Mouse (Mus musculus): ENCODE measurements at regions not wholly inside any gene's neighbourhood (a gene's known extent, or its start where the extent isn't known, plus 50 kb on each side); places are given as distances from the start of the nearest gene placed in this dataset.

DNA sequence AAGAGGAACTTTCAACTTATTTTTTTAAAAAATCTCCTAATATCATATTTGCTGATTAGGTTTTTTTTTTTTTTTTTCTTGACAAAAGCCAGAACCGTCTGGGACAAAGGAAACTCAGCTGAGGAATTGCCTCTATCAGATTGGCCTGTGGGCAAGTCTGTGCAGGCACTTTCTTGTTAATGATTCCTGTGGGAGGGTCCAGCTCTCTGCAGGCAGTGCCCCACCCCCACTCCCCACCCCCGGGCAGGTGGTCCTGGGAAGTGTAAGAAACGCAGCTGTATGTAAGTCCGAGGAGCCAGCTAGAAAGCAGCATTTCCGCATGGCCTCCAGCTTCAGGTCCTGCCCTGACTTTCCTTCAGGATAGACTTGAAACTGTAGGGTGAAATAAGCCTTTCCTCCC, 377.7 kb downstream of the Sox2 start:
- DNase-seq (ENCODE audit: low spot score): no peak

GRCm38 (mm10) chr3:35029924-35030323, 379.7 kb downstream of the Sox2 start:
- DNase-seq (ENCODE audit: low spot score): no peak

GRCm38 (mm10) chr3:35033587-35033986, 383.4 kb downstream of the Sox2 start:
- DNase-seq (ENCODE audit: low spot score): no peak

DNA sequence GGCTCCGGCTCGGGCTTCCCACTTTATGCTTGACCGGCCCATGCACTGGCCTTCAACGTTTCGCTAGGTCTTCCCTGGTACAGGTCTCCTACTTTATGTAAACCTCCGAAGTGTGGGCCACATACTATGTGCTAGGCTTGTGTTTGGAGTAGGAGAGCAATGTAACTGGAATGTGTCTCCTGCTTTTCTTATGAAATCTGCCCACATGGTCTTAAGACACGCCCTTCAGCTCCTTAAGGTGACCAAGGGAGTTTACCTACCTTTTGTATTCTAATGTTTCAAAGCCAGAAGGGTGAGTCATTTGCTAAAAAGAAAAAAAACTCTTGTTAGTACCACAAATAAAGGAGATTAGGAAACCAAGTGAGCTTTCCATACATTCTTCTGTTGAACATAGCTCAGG, 385.0 kb downstream of the Sox2 start:
- DNase-seq (ENCODE audit: low spot score): no peak

DNA sequence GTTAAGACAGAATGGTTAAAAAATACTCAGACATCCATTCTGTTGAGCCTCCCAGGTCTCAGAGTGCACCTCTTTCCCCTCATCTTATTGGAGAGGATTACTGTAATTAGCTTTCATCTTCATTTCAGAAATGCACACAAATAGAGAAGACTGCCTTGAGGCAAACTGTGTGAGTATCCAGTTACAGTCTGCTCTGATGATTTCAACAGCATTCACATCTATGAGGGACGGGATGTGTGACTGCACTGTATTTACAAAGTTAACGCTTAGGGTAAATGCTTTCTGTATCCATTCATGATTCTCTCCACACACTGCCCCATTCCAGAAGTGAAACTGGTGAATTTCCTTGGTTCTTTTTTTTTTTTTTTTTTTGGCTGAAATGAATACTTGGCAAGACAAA, 393.5 kb downstream of the Sox2 start:
- DNase-seq (ENCODE audit: low spot score): no peak

GRCm38 (mm10) chr3:35059438-35059837, 409.2 kb downstream of the Sox2 start:
- DNase-seq (ENCODE audit: low spot score): no peak

- DNase-seq (ENCODE audit: low spot score): no peak
These were observed 409.8 kb downstream of the Sox2 start for GRCm38 (mm10) chr3:35060042-35060441.

DNA sequence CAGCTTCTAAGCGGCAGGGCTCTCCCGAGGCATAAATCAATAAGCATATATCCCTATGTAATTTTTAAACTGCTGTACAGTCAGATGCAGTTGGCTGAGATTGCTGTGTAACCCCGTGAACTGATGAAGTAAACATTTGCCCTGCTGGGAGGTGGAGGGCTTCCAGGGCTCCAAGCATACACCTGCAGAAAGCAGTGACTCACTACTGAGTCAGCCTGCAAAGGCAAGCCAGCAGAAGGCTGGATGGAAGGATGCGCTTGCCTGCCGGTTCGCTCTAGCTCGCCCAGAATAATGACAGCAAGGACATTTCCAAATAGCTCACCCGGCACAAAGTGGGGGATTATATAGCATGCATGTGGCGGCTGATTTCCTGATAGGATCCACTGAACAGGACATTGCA, 416.6 kb downstream of the Sox2 start:
- DNase-seq (ENCODE audit: low spot score): peak; percentile 16

DNA sequence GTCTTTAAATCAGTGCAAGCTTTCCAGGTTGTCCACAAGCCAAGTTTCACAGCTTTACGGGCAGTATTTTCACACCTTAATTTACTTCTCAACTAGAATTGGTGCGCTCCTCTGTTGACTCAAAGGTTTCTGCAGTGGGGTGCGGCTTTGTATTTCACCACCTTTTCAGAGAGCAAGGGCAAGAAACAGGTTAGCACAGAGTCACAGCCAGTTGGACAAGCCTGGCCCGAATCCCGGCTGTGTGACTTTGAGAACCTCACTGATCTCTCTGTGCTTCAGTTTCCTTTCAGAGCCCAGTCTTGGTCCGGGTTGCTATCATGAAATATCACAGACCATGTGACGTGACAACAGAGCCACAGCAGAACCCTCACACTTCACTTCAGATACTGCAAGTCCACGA, 418.4 kb downstream of the Sox2 start:
- no peak for DNase-seq (ENCODE audit: low spot score)

DNA sequence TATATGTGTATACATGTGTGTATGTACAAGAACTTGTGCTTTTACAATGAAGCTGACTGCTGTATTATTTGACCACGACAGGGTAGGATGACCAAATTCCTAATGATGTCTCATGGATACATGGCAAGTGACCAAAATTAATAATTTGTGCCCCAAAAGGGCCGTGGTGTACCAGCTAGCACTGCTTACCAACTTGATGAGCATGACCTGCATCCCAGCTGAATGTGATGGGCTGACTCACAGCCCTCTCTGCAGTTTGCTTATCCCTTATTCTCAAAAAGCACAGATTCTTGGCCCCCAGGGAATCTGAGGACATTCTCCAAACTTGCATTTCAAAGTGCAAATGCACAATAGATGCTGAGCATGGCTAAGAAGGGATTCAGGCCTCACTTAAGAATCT, 420.8 kb downstream of the Sox2 start:
- DNase-seq (ENCODE audit: low spot score): no peak

GRCm38 (mm10) chr3:35079887-35080286, 429.7 kb downstream of the Sox2 start:
- no peak for DNase-seq (ENCODE audit: low spot score)

GRCm38 (mm10) chr3:35084091-35084867, 434.1 kb downstream of the Sox2 start:
- DNase-seq (ENCODE audit: low spot score): no peak

- DNase-seq (ENCODE audit: low spot score): no peak
These were observed 438.3 kb downstream of the Sox2 start for GRCm38 (mm10) chr3:35088241-35089080.

- no peak for DNase-seq (ENCODE audit: low spot score)
These were observed 440.4 kb downstream of the Sox2 start for GRCm38 (mm10) chr3:35090496-35091133.

DNA sequence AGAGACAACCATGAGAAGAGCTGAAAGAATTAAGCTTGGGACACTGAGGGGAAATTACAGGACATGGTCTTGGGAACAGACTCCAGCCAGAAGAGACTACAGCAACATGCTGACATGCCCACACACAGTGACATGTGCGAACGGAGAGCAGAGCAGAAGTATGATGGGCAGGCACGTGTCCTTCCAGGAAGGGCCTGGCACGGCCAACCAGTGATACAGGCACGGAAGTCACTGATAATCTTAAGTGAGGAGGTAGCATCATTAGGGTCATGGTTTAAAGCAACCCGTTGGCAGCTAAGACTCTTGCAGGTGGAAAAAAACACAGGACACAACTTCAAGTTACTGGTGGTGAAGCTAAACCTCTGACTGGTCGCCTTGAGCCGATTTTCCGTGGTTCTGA, 442.8 kb downstream of the Sox2 start:
- DNase-seq (ENCODE audit: low spot score): no peak

DNA sequence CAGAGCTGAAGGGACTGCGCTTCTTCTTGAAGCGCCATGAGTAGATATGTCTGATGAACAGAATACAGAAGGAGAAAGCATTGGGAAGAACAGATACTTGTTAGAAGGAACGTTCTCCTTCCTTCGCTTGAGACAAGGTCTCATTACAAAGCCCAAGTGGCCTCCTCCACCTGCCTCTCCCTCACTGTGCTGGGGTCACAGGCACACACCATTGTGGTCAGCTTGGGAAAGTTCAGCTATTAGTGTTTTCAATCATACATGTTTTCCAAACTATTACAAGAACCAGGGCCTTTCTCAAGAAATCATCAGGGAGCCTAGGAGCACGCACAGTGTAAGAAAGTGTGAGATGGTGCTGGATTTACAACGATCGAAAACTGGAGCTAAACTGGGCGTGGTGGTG, 445.0 kb downstream of the Sox2 start:
- no peak for DNase-seq (ENCODE audit: low spot score)

- DNase-seq (ENCODE audit: low spot score): no peak
These were observed 446.2 kb downstream of the Sox2 start for GRCm38 (mm10) chr3:35096381-35096780.

GRCm38 (mm10) chr3:35097766-35098165, 447.6 kb downstream of the Sox2 start:
- DNase-seq (ENCODE audit: low spot score): no peak

DNA sequence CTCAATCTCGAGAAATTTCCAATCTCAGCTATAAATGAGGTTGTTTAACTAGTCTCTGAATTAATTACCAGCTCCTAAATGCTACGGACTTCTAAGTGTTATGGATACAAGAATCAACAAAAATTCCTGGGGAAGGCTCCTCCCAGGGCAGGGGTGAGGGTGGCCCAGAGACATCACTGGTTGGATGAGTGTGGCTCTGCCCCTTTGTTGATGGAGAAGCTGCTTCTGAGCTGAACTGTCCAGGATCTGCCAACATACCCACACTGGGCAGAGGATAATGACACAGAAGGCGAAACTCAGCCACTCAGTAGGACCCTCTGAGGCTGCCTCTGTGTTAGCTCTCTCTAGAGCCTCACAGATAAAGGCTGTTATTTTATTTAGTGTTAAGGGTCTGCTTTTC, 449.0 kb downstream of the Sox2 start:
- DNase-seq (ENCODE audit: low spot score): no peak

DNA sequence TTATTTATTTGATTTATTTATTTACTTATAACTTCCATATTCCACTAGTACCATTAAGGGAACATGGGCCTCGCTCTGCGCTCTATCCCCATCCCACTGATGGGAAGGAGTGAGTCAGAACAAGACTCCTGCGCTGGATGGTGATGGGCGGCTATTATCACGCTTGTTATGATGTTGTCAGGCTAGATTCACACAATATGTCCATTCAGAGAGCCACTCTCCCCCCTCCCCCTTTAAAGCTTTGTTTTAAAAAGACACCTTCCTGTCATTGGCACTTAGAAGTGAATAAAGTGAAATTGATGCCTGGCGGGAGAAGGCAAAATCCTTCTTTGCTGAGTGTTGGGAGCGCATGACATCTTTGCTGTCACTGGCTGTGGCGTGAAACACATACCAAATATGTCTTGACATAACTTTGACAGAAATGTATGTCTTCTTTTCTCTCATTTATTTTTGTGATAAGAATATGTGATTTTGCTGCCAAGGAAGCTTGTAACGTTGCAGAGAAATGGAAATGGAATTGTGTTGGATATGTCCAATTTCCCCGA, 449.7 kb downstream of the Sox2 start:
- DNase-seq (ENCODE audit: low spot score): no peak

DNA sequence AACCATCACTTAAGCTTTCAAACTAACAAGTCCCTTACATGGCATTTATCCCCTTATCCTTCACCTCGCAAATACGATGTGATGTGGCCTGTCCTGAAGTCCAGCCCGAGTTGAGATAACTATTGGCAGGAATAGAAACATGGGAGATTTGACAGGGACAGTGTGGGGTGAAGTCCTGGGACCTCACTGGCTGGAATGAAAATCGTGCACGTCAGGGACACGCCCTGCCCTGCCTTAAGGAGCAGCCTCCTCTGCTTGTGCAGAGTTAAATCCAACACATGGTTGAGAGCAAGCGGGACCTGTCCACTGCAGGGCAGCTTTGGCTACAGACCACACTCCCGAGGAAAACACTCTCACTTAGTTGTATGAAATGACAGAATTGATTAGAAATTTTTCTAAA, 451.1 kb downstream of the Sox2 start:
- DNase-seq (ENCODE audit: low spot score): no peak

- DNase-seq (ENCODE audit: low spot score): no peak
These were observed 451.7 kb downstream of the Sox2 start for GRCm38 (mm10) chr3:35101951-35102350.

Measured in urinary bladder, postnatal 25 days (tissue).